Mouse (Mus musculus) MEL (cell line): ENCODE data around the gene Gipc3. TPM values are rescaled to one million over a fixed set of nuclear protein-coding genes. Genes with fewer than 3 reads are reported as not detected.

Experiments used
- DNase-seq: peaks from one replicate; pipeline ENCODE4 v3.0.0; 2011; ENCODE audit warnings: low read depth, low spot score
- H3K27ac ChIP-seq: 2 replicates; pipeline ENCODE4 v1.5.1; 2012; ENCODE audit warnings: low read depth, mild to moderate bottlenecking, control low read depth, low read length, moderate library complexity; ENCODE audit not compliant: control insufficient read depth
- H3K27me3 ChIP-seq, 2 experiments: fragments of 150-350 bp in 1 of 2; sonication (generic) in 1 of 2; 2 replicates each; pipeline ENCODE4 v1.6.1; 2012; ENCODE audit warnings: low read length in 2 of 2, mild to moderate bottlenecking in 2 of 2, improper control_type of control experiment in 1 of 2, moderate library complexity in 1 of 2; ENCODE audit not compliant: insufficient read depth in 2 of 2, control insufficient read depth in 1 of 2
- H3K36me3 ChIP-seq, 2 experiments: 2 replicates each; pipeline ENCODE4 v1.6.1; 2012 to 2014; ENCODE audit warnings: low read length in 2 of 2, improper control_type of control experiment in 1 of 2, inconsistent platforms in 1 of 2, mild to moderate bottlenecking in 1 of 2; ENCODE audit not compliant: insufficient read depth in 2 of 2, control insufficient read depth in 1 of 2
- H3K4me1 ChIP-seq, 2 experiments: fragments of 150-350 bp in 1 of 2; sonication (generic) in 1 of 2; 2 replicates each; pipeline ENCODE4 v1.6.1; 2012; ENCODE audit warnings: low read length in 2 of 2, improper control_type of control experiment in 1 of 2, mild to moderate bottlenecking in 1 of 2; ENCODE audit not compliant: insufficient read depth in 2 of 2, control insufficient read depth in 1 of 2
- H3K4me3 ChIP-seq, 2 experiments: fragments of 150-350 bp in 1 of 2; sonication (generic) in 1 of 2; 2 replicates each; pipeline ENCODE4 v1.5.1; 2012; ENCODE audit warnings: low read depth in 2 of 2, low read length in 2 of 2, mild to moderate bottlenecking in 2 of 2, moderate library complexity in 2 of 2, control low read depth in 1 of 2, improper control_type of control experiment in 1 of 2; ENCODE audit not compliant: control insufficient read depth in 1 of 2, insufficient read depth in 1 of 2
- H3K79me2 ChIP-seq: 2 replicates; pipeline ENCODE4 v1.6.1; 2012; ENCODE audit warnings: mild to moderate bottlenecking, low read length, moderate library complexity; ENCODE audit not compliant: control insufficient read depth, poor library complexity, insufficient read depth
- H3K9ac ChIP-seq: 2 replicates; pipeline ENCODE4 v1.6.1; 2012; ENCODE audit warnings: low read depth, mild to moderate bottlenecking, control low read depth, low read length, moderate library complexity; ENCODE audit not compliant: control insufficient read depth, poor library complexity, severe bottlenecking
- H3K9me3 ChIP-seq: fragments of 150-350 bp; sonication (generic); replicated peaks from 2 replicates; pipeline ENCODE4 v1.6.1; 2012; ENCODE audit warnings: mild to moderate bottlenecking, low read length, improper control_type of control experiment, moderate library complexity; ENCODE audit not compliant: insufficient read depth
- BHLHE40 ChIP-seq: IDR thresholded peaks from 2 replicates; pipeline ENCODE4 v1.6.1; 2012; ENCODE audit warnings: low read depth, mild to moderate bottlenecking, inconsistent platforms, low read length, improper control_type of control experiment, borderline replicate concordance
- CHD1 ChIP-seq: IDR thresholded peaks from 2 replicates; pipeline ENCODE4 v1.6.1; 2012; ENCODE audit warnings: low read depth, mild to moderate bottlenecking, inconsistent platforms, low read length, improper control_type of control experiment
- CHD2 ChIP-seq: IDR thresholded peaks from 2 replicates; pipeline ENCODE4 v1.6.1; 2011; ENCODE audit warnings: low read length, improper control_type of control experiment
- CTCF ChIP-seq, 3 experiments: IDR thresholded peaks in 2 of 3; conservative IDR thresholded peaks in 1 of 3; 2 replicates each; pipeline ENCODE4 v1.5.1; 2011 to 2012; ENCODE audit warnings: low read length in 3 of 3, low read depth in 2 of 3, mild to moderate bottlenecking in 2 of 3, improper control_type of control experiment in 1 of 3, inconsistent platforms in 1 of 3, mixed read lengths in 1 of 3, moderate library complexity in 1 of 3; ENCODE audit not compliant: control insufficient read depth in 1 of 3, insufficient read depth in 1 of 3, poor library complexity in 1 of 3, severe bottlenecking in 1 of 3
- E2F4 ChIP-seq: IDR thresholded peaks from 2 replicates; pipeline ENCODE4 v1.6.1; 2011; ENCODE audit warnings: low read depth, low read length, improper control_type of control experiment, borderline replicate concordance
- ELF1 ChIP-seq: IDR thresholded peaks from 2 replicates; pipeline ENCODE4 v1.6.1; 2014; ENCODE audit warnings: low read depth, mild to moderate bottlenecking, inconsistent platforms, low read length, improper control_type of control experiment, moderate library complexity
- EP300 ChIP-seq, 2 experiments: IDR thresholded peaks; 2 replicates each; pipeline ENCODE4 v1.6.1; 2011; ENCODE audit warnings: improper control_type of control experiment in 2 of 2, low read length in 2 of 2, low read depth in 1 of 2, mild to moderate bottlenecking in 1 of 2
- ETS1 ChIP-seq: IDR thresholded peaks from 2 replicates; pipeline ENCODE4 v1.6.1; 2012; ENCODE audit warnings: low read depth, mild to moderate bottlenecking, inconsistent platforms, low read length, improper control_type of control experiment, moderate library complexity
- GABPA ChIP-seq: IDR thresholded peaks from 2 replicates; pipeline ENCODE4 v1.6.1; 2012; ENCODE audit warnings: low read depth, mild to moderate bottlenecking, inconsistent platforms, low read length, improper control_type of control experiment, moderate library complexity
- GATA1 ChIP-seq: IDR thresholded peaks from 2 replicates; pipeline ENCODE4 v1.6.1; 2011; ENCODE audit warnings: low read depth, low read length, improper control_type of control experiment
- HCFC1 ChIP-seq: IDR thresholded peaks from 2 replicates; pipeline ENCODE4 v1.6.1; 2012; ENCODE audit warnings: low read depth, mild to moderate bottlenecking, inconsistent platforms, low read length, improper control_type of control experiment, moderate library complexity
- JUND ChIP-seq: IDR thresholded peaks from 2 replicates; pipeline ENCODE4 v1.6.1; 2011; ENCODE audit warnings: low read depth, mild to moderate bottlenecking, improper control_type of control experiment, low read length
- KAT2A ChIP-seq: conservative IDR thresholded peaks from 2 replicates; pipeline ENCODE4 v1.6.1; 2012; ENCODE audit warnings: low read depth, low read length, improper control_type of control experiment, inconsistent platforms
- MAFK ChIP-seq: IDR thresholded peaks from 2 replicates; pipeline ENCODE4 v1.6.1; 2011; ENCODE audit warnings: low read depth, mild to moderate bottlenecking, low read length, improper control_type of control experiment, borderline replicate concordance
- MAX ChIP-seq: IDR thresholded peaks from 2 replicates; pipeline ENCODE4 v1.6.1; 2011; ENCODE audit warnings: low read length, improper control_type of control experiment
- MAZ ChIP-seq: IDR thresholded peaks from 2 replicates; pipeline ENCODE4 v1.6.1; 2012; ENCODE audit warnings: low read depth, mild to moderate bottlenecking, inconsistent platforms, low read length, improper control_type of control experiment
- MEF2A ChIP-seq: IDR thresholded peaks from 2 replicates; pipeline ENCODE4 v1.6.1; 2014; ENCODE audit warnings: low read depth, mild to moderate bottlenecking, inconsistent platforms, low read length, improper control_type of control experiment; ENCODE audit not compliant: poor library complexity, insufficient replicate concordance, severe bottlenecking; ENCODE audit errors: extremely low read depth
- MYB ChIP-seq: IDR thresholded peaks from 2 replicates; pipeline ENCODE4 v1.6.1; 2011; ENCODE audit warnings: mild to moderate bottlenecking, low read depth, low read length, improper control_type of control experiment
- MYC ChIP-seq: IDR thresholded peaks from 2 replicates; pipeline ENCODE4 v1.6.1; 2011; ENCODE audit warnings: low read depth, mild to moderate bottlenecking, low read length, improper control_type of control experiment, moderate library complexity
- NELFE ChIP-seq: IDR thresholded peaks from 2 replicates; pipeline ENCODE4 v1.6.1; 2011; ENCODE audit warnings: low read depth, low read length, improper control_type of control experiment
- NRF1 ChIP-seq: IDR thresholded peaks from 2 replicates; pipeline ENCODE4 v1.6.1; 2014; ENCODE audit warnings: low read depth, mild to moderate bottlenecking, inconsistent platforms, low read length, improper control_type of control experiment, moderate library complexity; ENCODE audit not compliant: poor library complexity, insufficient read depth, severe bottlenecking
- POLR2A ChIP-seq, 2 experiments: IDR thresholded peaks; 2 replicates each; pipeline ENCODE4 v1.6.1; 2011 to 2012; ENCODE audit warnings: low read length in 2 of 2, mild to moderate bottlenecking in 2 of 2, control low read depth in 1 of 2, improper control_type of control experiment in 1 of 2, low read depth in 1 of 2, moderate library complexity in 1 of 2; ENCODE audit not compliant: control insufficient read depth in 1 of 2, insufficient read depth in 1 of 2, poor library complexity in 1 of 2
- POLR2AphosphoS2 ChIP-seq: IDR thresholded peaks from 2 replicates; pipeline ENCODE4 v1.6.1; 2011; ENCODE audit warnings: low read length, improper control_type of control experiment
- RAD21 ChIP-seq: IDR thresholded peaks from 2 replicates; pipeline ENCODE4 v1.6.1; 2011; ENCODE audit warnings: mild to moderate bottlenecking, low read depth, low read length, improper control_type of control experiment
- RCOR1 ChIP-seq: IDR thresholded peaks from 2 replicates; pipeline ENCODE4 v1.6.1; 2012; ENCODE audit warnings: low read depth, mild to moderate bottlenecking, inconsistent platforms, low read length, improper control_type of control experiment
- SIN3A ChIP-seq: IDR thresholded peaks from 2 replicates; pipeline ENCODE4 v1.6.1; 2012; ENCODE audit warnings: low read length, improper control_type of control experiment, inconsistent platforms
- SMC3 ChIP-seq: IDR thresholded peaks from 2 replicates; pipeline ENCODE4 v1.6.1; 2011; ENCODE audit warnings: low read depth, low read length, improper control_type of control experiment
- TAL1 ChIP-seq: IDR thresholded peaks from 2 replicates; pipeline ENCODE4 v1.6.1; 2012; ENCODE audit warnings: mild to moderate bottlenecking, inconsistent platforms, low read length, moderate library complexity, mixed read lengths
- TBP ChIP-seq: IDR thresholded peaks from 2 replicates; pipeline ENCODE4 v1.8.0; 2011; ENCODE audit warnings: low read depth, low read length, improper control_type of control experiment
- TCF12 ChIP-seq: IDR thresholded peaks from 2 replicates; pipeline ENCODE4 v1.6.1; 2014; ENCODE audit warnings: low read depth, mild to moderate bottlenecking, inconsistent platforms, low read length, improper control_type of control experiment, moderate library complexity
- UBTF ChIP-seq: IDR thresholded peaks from 2 replicates; pipeline ENCODE4 v1.6.1; 2012; ENCODE audit warnings: low read depth, mild to moderate bottlenecking, inconsistent platforms, low read length, improper control_type of control experiment, moderate library complexity, borderline replicate concordance; ENCODE audit not compliant: insufficient read depth
- USF1 ChIP-seq: IDR thresholded peaks from 2 replicates; pipeline ENCODE4 v1.6.1; 2014; ENCODE audit warnings: low read depth, mild to moderate bottlenecking, inconsistent platforms, low read length, improper control_type of control experiment, moderate library complexity
- USF2 ChIP-seq, 2 experiments: IDR thresholded peaks; 2 replicates each; pipeline ENCODE4 v1.6.1; 2011 to 2012; ENCODE audit warnings: improper control_type of control experiment in 2 of 2, low read length in 2 of 2, borderline replicate concordance in 1 of 2, inconsistent platforms in 1 of 2, low read depth in 1 of 2, mild to moderate bottlenecking in 1 of 2; ENCODE audit not compliant: insufficient read depth in 1 of 2
- ZC3H11A ChIP-seq: IDR thresholded peaks from 2 replicates; pipeline ENCODE4 v1.6.1; 2012; ENCODE audit warnings: low read depth, mild to moderate bottlenecking, inconsistent platforms, low read length, improper control_type of control experiment
- ZKSCAN1 ChIP-seq: IDR thresholded peaks from 2 replicates; pipeline ENCODE4 v1.6.1; 2012; ENCODE audit warnings: low read depth, mild to moderate bottlenecking, inconsistent platforms, low read length, improper control_type of control experiment, moderate library complexity
- ZMIZ1 ChIP-seq: IDR thresholded peaks from 2 replicates; pipeline ENCODE4 v1.6.1; 2012; ENCODE audit warnings: low read depth, mild to moderate bottlenecking, inconsistent platforms, low read length, improper control_type of control experiment, moderate library complexity
- polyA plus RNA-seq, 2 experiments: library from polyadenylated mRNA; stranded (reverse) in 1 of 2; unstranded in 1 of 2; fragments of >175 nt in 1 of 2; fragments of >200 nt in 1 of 2; gene quantifications; 2 replicates each; pipeline versions ENCODE4 v1.2.1 to v1.2.4; 2012; ENCODE audit warnings: low replicate concordance in 2 of 2, low read depth in 1 of 2; ENCODE audit not compliant: insufficient read length in 2 of 2, insufficient read depth in 1 of 2, missing spikeins in 1 of 2
- total RNA-seq: library from RNA; depleted of rRNA; stranded (reverse); fragments of 300-350 nt; gene quantifications from 2 replicates; pipeline ENCODE4 v1.2.3, GENCODE M21; 2012

Gene Gipc3
- total and polyA plus RNA-seq, 3 experiments = not detected

DNA sequence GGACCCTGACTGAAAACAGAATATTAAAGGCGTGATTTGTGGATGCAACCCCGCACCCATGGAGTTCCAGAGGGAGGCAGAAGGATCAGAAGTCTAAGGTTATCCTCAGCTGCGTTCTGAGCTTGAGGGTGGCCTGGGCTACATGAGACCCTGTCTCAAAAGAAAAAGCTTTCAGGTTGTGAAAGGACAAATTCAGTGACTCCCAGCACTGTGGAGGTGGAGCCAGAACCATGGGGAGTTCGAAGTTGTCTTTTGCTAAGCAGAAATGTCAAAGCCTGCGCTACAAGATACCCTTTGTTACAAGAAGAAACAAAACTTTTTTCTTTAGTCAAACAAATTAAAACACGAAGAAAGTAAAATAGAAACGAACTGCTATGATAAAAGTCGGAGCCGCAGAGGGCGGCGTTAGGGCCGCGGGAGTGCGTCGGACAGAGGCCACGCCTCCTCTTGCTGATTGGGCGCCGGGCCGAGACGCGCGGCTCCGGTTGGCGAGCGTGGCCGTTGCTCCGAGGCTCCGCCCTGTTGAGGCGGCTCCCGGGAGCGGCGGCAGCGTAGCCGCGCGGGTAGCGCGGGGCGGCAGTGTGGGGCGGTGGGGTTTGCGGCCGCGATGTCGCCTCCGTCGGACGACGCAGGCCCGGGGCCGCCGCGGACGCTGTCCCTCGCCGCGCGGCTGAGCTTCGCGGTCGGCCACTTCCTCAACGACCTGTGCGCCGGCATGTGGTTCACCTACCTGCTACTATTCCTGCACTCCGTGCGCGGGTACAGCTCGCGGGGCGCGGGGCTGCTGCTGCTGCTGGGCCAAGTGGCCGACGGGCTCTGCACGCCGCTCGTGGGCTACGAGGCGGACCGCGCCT is 14.2 kb upstream of the Gipc3 start, which contains the start of gene Mfsd12:
TSS of gene Mfsd12 (plus strand) at position 501 of the 854 bp plus-strand sequence.
- H3K9ac ChIP-seq = peak within 1 kb of the TSS; percentile 84
- no peaks in the 10 kb centered on the region for H3K9me3 ChIP-seq
- TF ChIP-seq E2F4 (no peak), MYC (no peak), ZC3H11A (no peak), MAFK (no peak), POLR2A (IDR thresholded peaks at IDR 0.05; ENCODE audit: control insufficient read depth in 1 of 2, insufficient read depth in 1 of 2, low read depth in 1 of 2, low read length in 2 of 2, poor library complexity in 1 of 2) (peak; percentile 84 to 92), EP300 (IDR thresholded peaks at IDR 0.05; ENCODE audit: low read depth in 1 of 2, low read length in 2 of 2) (no peak), MAZ (no peak; the same call in 1 of the 2 replicates), NRF1 (peak; percentile 26; the same call in 1 of the 2 replicates), CHD1 (no peak), ETS1 (no peak), RCOR1 (no peak), BHLHE40 (no peak), TBP (peak; percentile 77), SIN3A (peak; percentile 75), GATA1 (no peak), JUND (no peak), KAT2A (no peak), GABPA (no peak), ZKSCAN1 (no peak), RAD21 (no peak), USF1 (0 out of 2 replicates have a peak, but pooled peaks have one; percentile 11), TCF12 (peak; percentile 72), USF2 (IDR thresholded peaks at IDR 0.05; ENCODE audit: borderline replicate concordance in 1 of 2, insufficient read depth in 1 of 2, low read depth in 1 of 2, low read length in 2 of 2) (no peak), TAL1 (no peak), MAX (no peak), UBTF (0 out of 2 replicates have a peak, but pooled peaks have one; percentile 58), CHD2 (no peak), ZMIZ1 (no peak), HCFC1 (peak; percentile 71), MYB (no peak), CTCF (IDR thresholded peaks at IDR 0.05 in 2 of 3, conservative IDR thresholded peaks at IDR 0.05 in 1 of 3; ENCODE audit: control insufficient read depth in 1 of 3, insufficient read depth in 1 of 3, low read depth in 2 of 3, low read length in 3 of 3, poor library complexity in 1 of 3, severe bottlenecking in 1 of 3) (no peak), POLR2AphosphoS2 (no peak; the same call in 1 of the 2 replicates), NELFE (peak; percentile 85), MEF2A (no peak), SMC3 (no peak), ELF1 (no peak)

More for the DNA sequence above, 14.2 kb upstream of the Gipc3 start, which contains the start of gene Mfsd12:
- Histone ChIP-seq H3K4me3 (peak within 1 kb of the TSS; percentile 62 to 68), H3K27me3 (no peaks in the 10 kb centered on the region), H3K79me2 (peaks cover 27% of the 10 kb centered on the region), H3K27ac (peak within 1 kb of the TSS; percentile 96), H3K4me1 (peaks cover 2 to 29% of the 10 kb centered on the region in 2 experiments; a peak in 3 of 4 replicates), H3K36me3 (peaks cover 0 to 20% of the 10 kb centered on the region in 2 experiments; a peak in 3 of 4 replicates)
- peak; percentile 94 for DNase-seq
